Mouse (Mus musculus): ENCODE results near the gene Cd180.

Gene Cd180

GRCm38 (mm10) chr13:102693341-102693801, at the start of gene Cd180:
Cd180 (plus strand) TSS chr13:102693558.
- DNase-seq (ENCODE audit: low spot score in 2 of 2), result no peak

- no peak for DNase-seq (ENCODE audit: low spot score in 2 of 2)
These were observed 49.0 kb upstream of the Cd180 start for GRCm38 (mm10) chr13:102644344-102644743.

- DNase-seq (ENCODE audit: low spot score in 2 of 2), result peak; percentile 57 to 82
These were observed 48.4 kb upstream of the Cd180 start for GRCm38 (mm10) chr13:102644789-102645551.

DNA sequence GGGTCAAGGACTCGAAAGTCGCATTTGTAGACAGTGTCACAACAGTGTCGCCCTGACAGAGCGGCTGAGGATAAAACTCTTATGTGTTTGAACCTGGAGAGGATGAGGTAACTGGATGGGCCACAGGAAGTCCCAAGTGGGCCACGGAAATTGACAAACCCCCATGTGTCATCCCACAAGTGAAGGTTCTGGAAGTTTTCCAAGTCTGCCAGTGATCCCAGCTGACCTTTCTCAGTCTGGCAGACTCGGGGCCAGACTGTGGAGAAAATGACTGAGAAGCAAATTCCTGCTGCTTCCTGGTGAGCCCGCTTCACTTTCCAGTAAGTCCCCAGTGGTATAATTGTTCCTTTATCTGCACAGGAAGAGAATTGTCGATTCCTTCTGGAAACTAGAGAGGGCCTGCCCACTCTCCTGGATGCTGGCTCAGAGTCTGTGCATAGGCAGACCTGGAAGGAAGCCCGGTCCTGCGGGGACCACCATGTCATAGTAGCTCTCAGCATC, 47.0 kb upstream of the Cd180 start:
- no peak for DNase-seq (ENCODE audit: low spot score in 2 of 2)

GRCm38 (mm10) chr13:102647511-102647910, 45.8 kb upstream of the Cd180 start:
- DNase-seq (ENCODE audit: low spot score in 2 of 2), result peak; percentile 52 to 56

DNA sequence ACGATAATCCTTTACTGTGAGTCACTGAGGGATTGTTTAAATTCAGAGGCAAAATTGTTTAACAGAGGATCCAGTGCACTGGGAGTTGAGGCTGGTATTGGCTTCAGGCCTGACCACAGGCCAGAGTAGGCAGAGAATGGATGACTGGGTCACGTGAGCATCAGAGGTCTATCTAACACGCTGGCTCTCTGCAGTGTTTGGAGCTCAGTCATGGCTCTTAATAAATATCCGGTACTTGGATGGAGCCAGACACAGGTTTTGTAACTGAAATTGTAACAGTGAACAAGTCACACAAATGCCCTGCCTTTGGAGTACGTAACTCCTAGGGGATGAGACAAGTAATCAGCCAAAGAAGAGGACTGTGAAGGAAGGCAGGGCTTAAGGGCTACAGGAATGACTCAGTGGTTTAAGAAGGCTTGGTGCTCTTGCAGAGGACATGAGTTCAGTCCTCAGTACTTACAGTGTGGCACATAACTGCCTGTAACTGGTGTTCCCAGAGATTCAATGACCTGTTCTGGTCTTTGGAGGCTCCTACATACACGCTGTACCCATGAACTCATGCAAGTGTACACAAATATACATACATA, 41.0 kb upstream of the Cd180 start:
- no peak for DNase-seq (ENCODE audit: low spot score in 2 of 2)

DNA sequence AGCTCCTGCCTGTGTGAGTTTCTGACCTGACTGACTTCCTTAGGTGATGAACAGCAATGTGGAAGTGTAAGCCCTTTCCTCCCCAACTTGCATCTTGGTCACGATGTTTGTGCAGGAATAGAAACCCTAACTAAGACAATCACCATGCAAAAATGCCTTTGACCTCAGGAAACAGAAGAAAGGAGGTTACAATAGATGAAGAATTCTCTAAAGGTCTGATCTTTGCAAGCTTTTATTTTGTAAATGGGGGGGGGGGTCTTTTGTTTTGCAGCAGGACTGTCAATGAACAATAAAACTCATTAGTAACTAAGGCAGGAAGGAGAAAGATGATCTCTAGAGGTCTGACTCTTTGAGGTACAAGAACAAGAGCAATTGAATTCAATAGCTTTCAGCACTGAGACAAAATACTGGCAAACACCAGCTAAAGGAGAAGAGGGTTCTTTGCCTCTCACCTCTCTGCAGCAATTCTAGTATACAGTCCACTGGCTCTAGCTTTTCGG, 38.2 kb upstream of the Cd180 start:
- DNase-seq (ENCODE audit: low spot score in 2 of 2), result no peak

GRCm38 (mm10) chr13:102656153-102656690, 37.1 kb upstream of the Cd180 start:
- DNase-seq (ENCODE audit: low spot score in 2 of 2), result no peak

- DNase-seq (ENCODE audit: low spot score in 2 of 2), result no peak
These were observed 35.0 kb upstream of the Cd180 start for GRCm38 (mm10) chr13:102658223-102658839.

DNA sequence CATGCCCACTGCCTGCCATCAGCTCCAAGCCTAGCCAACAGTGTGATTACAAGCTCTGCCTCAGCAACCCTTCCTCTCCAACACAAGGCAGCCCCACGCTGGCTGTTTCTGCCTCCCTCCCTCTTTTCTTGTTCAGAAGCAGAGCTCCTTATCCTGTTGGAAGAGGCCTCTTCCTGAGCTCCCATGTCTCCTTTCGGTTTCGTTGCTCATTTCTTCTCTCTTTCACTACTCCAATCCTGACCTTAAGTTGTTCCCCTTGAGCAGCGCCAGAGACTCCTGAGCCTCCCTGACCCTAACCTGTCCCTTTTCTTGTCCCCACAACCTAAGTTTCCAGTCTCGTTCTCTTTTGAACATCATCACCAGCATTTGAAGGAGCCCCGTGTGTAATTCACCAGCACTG, 29.3 kb upstream of the Cd180 start:
- DNase-seq (ENCODE audit: low spot score in 2 of 2), result no peak

- peak; percentile 84 to 92 for DNase-seq (ENCODE audit: low spot score in 2 of 2)
These were observed 28.3 kb upstream of the Cd180 start for GRCm38 (mm10) chr13:102664843-102665587.

- DNase-seq (ENCODE audit: low spot score in 2 of 2), result peak; percentile 23 to 43
These were observed 27.6 kb upstream of the Cd180 start for GRCm38 (mm10) chr13:102665588-102666232.

GRCm38 (mm10) chr13:102666233-102666614, 27.1 kb upstream of the Cd180 start:
- peak in 1 of 2 experiments; percentile 35 for DNase-seq (ENCODE audit: low spot score in 2 of 2)

GRCm38 (mm10) chr13:102666731-102667130, 26.6 kb upstream of the Cd180 start:
- no peak for DNase-seq (ENCODE audit: low spot score in 2 of 2)

GRCm38 (mm10) chr13:102667401-102667800, 26.0 kb upstream of the Cd180 start:
- no peak for DNase-seq (ENCODE audit: low spot score in 2 of 2)

DNA sequence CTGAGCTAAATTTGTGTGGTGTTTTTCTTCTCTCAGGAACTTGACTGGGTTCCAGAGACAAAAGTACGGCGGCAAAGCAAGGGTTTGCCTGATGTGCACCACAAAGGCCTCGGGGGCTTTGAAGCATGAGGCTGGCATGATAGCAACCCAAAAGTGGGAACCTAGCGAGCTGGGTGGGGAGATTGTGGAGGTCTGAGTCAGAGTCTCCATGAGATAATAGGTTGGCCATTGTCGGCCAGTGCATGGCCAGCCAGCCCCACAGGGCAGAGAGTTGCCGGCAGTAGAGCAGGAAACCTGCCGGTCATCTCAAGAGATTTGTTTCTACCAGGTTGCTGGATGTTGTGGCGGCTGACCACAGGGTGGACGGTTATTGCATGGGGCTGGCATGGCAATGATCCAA, 25.5 kb upstream of the Cd180 start:
- DNase-seq (ENCODE audit: low spot score in 2 of 2), result no peak

GRCm38 (mm10) chr13:102668933-102669332, 24.4 kb upstream of the Cd180 start:
- DNase-seq (ENCODE audit: low spot score in 2 of 2), result no peak

DNA sequence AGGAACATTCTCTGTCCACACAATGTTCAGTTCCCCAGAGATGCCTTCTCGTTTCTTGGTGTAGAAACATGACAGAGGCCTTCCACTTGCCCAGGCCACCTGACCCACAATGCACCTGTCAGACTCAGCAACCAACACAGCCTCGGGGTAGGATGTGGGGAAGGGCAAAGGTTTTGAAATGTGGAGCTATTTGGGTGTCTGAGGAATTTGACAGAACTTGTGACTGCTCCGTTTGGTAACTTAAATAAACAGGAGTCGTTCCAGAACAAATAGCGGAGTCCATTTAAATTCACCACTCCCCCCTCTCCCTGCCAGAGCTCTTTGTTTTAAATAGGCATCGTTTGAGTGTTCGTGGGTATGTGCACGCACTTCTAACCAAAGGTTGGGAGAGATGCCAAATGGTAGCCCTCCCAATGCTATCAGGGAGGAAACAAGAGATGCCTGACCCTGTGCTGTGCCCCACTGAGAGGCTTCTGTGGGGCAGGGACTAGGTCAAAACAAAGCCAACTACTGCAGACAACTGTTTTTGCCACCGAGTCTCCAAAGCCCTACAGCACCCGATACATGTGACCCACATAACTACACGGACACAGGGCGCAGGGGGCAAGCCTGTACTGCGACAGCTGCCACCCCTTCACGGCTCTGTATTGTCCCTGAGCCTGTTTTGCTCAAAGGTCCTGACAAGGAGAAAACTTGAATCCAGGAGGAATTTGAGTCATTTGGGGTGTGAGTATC, 23.7 kb upstream of the Cd180 start:
- no peak for DNase-seq (ENCODE audit: low spot score in 2 of 2)

DNA sequence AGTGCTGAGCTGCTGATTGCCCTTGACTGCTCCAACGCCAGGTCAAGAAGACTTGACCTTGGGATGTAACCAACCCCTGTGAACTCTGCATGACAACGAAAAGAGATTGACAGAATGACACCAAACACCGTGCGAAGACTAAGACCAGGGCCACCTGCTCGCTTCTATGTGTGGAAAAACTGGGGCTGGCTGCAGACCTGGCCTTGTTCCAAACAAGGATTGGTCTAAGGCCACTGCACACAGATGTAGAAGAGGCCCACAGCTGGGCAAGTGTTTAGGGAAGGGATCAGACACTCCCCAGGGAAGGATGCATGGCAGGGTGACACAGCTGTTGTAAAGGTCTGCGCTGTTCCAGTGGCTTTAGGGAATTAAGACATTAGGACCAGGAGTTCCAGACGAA, 22.9 kb upstream of the Cd180 start:
- no peak for DNase-seq (ENCODE audit: low spot score in 2 of 2)

DNA sequence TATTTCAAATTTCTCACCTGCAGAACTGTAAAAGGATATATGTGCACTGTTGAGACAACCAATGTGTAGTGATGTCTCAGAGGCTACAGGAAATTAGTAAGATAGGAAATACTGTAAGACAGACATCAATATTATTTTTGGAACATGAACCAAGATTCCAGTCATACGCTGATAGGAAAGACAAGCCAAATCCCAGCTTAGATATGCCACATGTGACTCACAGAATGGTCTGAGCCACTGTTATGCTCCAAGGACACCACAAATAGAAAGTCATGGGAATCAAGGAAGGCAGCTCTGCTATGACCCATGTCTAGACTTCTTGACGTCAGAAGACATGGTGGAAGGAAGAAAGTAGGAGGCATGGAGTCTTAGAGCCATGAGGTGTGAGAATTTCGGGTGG, 19.3 kb upstream of the Cd180 start:
- no peak for DNase-seq (ENCODE audit: low spot score in 2 of 2)

All from thymus, postnatal 10 days (tissue).